Mouse (Mus musculus) brain, adult 2 months (tissue): ENCODE measurements at regions not wholly inside any gene's neighbourhood (a gene's known extent, or its start where the extent isn't known, plus 50 kb on each side); places are given as distances from the start of the nearest gene placed in this dataset.
A peak's percentile ranks its signal among the peaks of the same experiment; 100 is the strongest.

ENCODE experiments used
- DNase-seq: peaks from one replicate; pipeline ENCODE4 v3.0.0; 2011; ENCODE audit warnings: low read depth, low spot score

DNA sequence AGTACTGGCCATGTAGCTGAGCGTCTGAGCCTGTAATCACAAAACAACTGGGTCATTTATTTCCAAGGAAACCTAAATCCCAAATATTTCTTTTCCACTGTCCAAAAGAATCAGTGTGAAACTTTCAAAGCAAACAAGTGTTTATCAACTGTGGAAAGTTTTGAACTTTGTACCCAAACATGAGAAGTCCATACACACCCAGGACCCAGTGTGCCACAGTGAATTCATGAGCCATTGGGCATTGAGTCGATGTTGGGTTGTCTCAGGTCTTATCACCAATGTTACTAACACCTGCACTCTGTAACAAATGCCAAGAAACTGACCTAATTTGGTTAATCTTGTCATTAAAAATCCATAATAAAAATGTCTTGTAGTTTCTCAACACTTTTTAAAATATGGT lies 305.8 kb upstream of the Igfbp3 start:
- no peak for DNase-seq

DNA sequence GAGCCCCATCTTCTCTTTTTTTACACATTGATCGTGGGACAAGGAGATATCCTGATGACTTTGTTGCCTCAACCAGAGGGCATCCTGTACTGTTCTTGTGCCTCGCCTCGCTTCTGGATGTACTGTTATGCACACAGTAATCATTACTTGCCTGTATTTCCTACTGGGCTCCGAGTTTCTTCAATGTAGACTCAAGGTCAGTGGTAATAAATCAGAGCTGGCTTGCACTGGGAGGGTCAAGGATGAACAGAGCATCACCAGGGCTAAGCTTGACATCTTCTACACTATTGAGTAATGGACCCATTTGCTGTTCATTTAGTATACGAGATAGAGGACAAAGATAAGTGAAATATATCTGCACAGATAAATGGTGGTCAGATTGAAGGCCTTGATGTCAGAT lies 295.1 kb upstream of the Igfbp3 start:
- DNase-seq: no peak

DNA sequence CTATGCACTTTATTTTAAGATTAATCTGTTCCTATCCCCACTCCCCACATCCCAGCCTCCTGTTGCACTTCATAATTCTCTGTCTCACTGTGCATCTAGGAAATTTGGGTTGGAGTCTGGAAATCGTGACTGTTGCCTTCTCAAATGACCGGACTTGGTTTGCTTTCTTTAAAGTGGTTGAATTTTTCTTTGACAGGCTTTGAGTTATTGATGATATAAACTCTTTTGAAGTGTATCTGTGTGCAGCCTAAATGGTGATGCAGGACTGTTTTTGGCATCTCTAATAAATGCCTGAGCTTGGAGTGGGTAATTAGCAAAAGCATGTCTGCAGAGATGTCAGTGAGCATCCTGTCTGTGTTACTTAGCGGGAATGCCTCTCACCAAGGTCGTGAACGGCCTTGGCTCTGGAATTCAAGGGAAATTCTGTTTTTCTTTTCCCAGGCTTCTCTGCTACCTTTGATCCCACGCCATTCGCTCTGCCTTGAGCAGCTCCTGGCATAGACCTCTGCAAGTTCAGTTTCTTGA lies 292.8 kb upstream of the Igfbp3 start:
- no peak for DNase-seq

DNA sequence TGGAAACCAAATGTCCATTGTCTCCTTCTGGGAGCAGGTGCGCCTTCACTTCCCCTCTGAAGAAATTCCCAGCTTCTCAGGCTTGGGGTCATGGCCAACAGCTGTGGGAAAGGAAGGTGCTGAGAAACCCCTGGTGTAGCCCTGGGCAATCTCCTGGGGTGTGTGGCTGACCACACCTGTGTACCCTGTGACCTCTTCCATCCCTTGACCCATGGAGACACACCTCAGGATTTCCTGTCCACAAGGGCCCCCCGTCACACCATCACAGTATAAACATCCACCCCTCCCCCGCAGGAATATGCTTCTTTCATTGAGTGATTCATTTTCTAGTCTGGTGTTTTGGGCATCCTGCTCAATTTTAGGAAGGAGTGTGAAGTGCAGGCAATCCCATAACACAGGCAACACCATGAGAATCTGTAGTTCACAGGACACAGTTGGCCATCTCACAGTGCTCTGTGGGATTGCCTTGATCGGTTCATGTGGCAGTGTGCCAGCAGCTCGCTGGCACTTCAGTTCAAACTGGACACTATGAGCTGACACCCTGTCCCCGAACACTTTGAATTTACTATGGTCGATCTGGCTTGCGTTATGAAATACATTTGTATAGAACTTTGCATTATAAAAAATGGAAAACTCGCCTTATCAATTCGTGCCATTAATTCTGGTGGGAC lies 291.1 kb upstream of the Igfbp3 start:
- no peak for DNase-seq

DNA sequence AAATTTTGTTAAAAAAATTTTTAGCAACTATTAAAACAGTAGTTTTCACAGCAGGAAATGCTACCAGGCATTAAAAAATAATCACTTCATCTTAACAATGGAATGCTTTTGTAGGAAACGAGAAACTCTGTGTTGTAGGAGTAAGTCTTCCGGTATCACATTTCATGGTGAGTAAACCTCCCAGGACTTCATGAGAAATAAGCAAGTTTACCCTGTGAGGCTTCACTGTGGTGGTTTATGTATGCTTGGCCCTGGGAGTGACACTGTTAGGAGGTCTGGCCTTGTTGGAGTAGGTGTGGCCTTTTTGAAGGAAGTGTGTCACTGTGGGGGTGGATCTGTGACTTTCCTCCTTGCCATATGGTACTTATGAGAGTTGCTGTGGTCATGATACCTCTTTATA lies 289.0 kb upstream of the Igfbp3 start:
- DNase-seq: no peak

DNA sequence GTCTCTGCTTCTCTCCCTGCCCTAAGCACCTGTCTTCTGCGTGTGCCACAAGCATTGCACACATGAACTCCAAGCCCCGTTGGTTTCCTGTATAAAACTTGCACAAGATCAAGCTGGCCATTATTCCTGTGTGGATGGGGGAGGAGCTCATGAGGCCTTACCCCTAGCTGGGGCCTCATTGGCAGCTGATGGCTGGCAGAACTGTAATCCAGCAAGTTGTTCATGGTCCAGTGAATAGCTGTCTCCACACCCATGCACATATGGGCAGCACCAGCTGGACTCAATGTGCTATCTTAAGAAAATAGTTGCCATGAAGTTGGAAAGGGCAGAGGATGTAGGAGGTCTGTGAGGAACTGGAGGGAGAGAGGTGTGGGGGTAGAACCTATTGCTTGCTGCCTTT lies 288.3 kb upstream of the Igfbp3 start:
- DNase-seq: peak; percentile 24

DNA sequence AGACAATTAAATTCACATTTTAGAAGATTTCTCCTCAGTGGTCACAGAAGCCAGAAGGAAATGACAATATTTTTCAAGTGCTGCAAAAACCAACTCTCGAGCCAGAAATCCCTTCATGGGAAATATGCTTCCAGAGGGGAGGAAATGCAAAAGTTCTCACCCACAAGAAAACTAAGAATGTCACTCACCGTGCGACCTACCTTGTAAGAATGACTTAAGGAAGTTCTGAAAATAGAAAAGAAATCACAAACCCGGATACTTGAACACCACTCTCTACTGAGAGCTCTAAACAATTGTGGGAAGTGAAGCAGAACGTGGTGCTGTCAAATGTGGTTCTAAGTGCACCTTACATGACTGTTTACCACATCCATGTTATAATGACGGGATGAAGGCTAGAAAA lies 284.1 kb upstream of the Igfbp3 start:
- DNase-seq: no peak

DNA sequence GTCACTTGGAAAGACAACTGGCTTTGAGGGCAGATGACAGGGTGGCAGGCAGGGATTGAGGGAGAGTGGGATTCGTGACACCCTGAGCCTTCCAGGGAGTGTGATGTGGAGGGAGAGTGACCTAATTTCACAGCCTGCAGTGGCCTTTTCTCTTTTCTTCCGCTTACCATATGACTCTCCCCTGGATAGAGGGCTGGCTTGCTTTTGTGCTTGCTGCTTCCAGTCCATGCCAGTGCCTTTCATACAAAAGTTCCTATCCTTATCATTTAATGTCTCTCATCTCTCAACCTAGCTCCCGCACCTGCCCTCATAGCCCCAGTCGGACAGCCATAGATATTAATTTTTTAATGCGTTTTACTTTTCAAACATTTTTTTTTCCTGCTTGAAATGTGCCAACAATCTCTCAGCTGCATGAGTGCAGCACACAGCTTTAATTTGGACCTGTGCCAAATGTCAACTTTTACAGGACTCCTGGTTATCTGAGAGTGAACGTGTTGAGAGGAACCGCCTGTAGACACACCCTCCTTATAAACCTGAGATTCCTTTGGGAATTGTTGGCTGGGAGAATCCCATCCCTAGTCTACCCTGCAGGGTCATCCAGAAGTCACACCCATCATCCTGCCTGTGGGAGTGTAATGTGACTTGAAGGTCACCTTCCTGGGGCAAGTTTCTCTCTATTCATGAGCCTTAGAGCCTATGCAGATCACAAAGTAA lies 260.3 kb upstream of the Igfbp3 start:
- DNase-seq: no peak

DNA sequence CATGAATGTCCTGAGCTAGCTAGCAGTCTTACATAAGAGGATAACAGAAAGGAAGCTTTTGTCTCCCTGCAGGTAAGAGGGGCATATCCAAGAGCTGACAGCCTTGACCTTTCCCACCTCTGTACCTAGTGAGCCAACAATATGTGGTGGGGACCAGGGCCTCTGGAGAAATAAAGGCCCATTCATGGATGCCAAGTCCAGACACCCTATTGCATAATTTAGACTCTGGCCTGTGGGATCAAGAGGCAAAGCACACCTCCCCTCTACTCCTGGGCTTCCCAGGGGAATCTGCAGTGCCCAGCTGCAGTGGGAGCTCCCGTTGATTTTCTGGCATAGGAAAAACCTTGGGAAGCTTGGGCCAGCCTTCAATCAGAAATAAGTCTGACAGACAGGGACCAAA lies 251.8 kb upstream of the Igfbp3 start:
- no peak for DNase-seq

DNA sequence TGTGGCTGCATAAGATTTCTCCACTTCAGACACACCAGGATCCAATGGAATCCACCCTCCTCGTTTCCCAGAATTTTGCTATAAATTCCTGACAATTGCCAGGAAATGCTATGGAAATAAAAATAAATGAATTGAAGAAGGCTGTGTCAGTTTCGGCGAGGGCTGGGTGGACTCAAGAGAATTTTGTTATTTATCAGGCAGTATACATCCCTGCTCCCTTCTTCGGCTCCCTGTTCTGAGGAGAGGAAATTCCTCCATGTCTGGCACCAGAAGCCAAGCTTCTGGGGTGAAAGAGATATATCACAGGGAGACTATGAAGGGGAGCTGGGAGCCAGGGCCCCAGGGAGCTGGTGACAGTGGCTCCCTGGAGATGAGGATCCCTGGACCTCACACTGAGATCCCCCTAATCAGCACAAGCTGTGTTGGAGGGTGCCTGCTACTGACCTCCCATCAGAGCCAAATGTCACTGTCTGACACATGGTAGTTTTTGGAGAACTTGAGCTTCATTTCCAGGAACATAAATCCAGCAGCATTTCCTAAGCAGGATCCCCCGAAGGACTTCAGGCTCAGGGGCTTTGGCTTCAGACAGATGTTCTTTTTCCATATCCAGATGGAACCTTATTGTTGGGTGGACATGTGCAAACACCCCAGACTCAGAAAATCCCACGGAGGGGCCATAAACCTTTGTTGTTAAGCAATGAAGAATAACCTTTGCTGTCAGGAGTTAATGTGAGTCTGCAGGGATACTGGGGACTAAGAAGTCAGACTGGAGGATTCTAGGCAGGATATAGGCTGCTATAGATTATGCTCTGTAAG lies 248.4 kb upstream of the Igfbp3 start:
- DNase-seq: no peak

DNA sequence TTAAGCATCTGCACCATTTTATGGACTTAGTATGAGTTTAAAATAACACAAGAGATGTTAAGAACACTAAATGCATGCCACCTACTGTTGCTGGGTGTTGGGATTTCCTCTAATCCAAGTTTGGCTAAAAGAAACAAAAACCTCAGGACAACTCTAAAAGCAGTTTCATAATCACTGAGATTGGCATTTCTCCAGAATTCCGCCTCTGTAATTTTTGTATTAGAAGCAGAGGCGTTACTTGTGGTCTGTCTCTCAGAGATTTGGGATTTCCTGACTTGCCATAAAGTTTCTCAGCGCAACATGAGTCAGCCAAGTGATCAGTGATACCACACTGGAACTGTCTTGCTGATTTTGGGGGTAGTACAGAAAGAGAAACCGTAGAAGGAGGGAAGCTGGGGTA lies 238.0 kb upstream of the Igfbp3 start:
- DNase-seq: peak; percentile 17

DNA sequence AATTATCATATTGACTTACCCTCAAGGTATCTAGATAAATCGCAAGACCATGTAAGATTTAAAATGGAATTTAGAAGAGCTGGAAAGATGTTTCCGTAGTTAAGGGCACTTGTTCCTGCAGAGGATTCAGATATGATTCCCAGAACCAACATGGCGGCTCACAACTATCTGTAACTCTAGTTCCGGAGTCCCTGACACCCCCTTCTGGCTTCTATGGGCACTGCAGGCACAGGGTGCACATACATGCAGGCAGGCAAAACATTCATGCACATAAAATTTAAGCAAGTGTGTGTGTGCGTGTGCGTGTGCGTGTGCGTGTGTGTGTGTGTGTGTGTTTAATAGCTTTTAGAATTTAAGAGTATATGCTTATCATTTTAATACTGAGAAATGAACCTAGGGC lies 230.8 kb upstream of the Igfbp3 start:
- DNase-seq: no peak

DNA sequence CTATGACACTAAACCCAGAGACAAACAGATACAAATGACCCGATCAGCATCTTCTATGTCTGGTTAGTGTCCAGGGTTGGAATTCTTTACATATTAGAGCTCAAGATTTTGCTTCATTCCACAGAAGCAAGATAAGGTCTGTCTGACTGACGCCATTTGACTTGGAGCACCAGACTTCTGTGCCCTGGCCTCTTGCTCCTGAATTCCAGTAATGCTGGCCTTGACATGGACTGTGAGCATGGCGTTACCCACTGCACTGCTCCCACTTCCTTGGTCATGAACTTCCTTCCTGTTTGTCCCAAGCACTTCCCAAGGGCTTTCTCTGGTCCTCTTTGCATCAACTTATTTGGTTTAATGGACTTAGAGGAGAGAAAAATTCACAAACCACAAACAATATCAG lies 225.6 kb upstream of the Igfbp3 start:
- no peak for DNase-seq

DNA sequence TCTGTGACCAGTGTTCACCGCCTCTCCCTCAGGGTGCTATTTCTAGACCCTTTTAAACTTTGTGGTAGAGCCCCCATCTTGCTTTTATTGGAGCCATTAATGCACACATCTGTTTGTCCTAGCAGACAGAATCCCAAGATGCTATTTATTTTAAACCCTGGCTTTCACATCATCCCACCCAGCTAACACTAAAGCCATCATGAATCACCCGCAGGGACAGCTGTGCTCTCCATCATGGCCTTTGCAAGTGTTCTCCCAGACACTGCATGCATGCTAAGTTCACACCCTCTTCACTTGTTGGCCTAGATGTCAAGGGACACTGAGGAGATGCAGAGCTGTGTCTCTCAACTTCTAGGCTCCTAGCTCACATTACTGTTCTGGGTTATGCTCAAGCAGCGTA lies 220.9 kb upstream of the Igfbp3 start:
- peak; percentile 6 for DNase-seq

DNA sequence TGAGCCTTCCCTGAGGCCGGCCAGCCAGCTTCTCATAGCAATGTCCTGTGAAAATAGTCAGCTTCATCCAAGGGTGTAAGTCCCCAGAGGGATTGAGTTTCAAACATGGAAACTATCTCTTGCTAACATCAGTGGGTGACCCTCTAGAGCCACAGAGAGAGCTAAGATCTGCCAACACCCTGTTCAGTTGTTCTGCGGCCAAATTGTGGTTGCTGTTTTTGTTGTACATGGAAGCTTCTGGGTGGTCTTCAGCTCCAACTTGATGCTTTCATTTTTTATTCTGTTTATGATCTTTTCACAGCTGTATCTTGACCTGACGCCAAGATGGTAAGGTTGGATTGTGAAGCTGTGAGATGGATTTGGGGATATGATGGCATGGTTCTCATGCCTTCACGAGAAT lies 214.0 kb upstream of the Igfbp3 start:
- no peak for DNase-seq

DNA sequence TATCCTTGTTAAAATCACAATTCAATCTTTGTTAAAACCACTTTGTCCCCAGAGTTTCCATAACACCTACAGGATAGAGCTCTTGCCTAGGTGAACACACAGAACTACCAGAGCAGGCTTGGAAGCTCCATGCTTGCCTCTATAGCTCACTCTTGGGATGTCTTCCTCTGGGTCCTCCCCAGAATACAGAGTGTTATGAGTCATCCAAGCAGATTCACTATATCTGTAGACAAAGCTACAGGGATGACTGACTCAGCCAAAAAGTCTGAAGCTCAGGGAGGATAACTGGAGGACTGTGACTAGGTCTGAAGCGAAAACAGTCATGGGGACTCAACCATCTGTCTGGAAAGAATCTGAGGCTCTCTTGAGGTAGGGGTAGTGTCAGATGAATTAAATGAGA lies 211.5 kb upstream of the Igfbp3 start:
- peak; percentile 30 for DNase-seq

DNA sequence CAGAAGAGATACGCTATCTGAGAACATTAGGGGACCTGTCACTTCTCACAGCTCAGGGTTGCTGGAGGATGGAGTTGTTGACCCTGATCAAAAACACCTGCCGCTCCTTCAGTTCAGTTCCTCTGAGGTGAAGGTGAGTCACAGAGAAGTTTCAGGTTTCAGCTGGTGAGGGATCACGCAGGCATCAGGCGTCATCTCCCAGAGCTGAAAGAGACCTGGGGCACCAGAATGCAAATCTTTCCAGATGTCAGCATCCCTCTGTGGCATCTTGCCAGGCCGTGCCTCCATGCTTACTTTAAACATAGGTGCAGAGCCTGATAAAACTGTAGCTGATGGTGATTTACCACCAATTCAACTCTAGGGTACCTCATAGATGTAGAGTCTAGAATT lies 210.4 kb upstream of the Igfbp3 start:
- DNase-seq: no peak

DNA sequence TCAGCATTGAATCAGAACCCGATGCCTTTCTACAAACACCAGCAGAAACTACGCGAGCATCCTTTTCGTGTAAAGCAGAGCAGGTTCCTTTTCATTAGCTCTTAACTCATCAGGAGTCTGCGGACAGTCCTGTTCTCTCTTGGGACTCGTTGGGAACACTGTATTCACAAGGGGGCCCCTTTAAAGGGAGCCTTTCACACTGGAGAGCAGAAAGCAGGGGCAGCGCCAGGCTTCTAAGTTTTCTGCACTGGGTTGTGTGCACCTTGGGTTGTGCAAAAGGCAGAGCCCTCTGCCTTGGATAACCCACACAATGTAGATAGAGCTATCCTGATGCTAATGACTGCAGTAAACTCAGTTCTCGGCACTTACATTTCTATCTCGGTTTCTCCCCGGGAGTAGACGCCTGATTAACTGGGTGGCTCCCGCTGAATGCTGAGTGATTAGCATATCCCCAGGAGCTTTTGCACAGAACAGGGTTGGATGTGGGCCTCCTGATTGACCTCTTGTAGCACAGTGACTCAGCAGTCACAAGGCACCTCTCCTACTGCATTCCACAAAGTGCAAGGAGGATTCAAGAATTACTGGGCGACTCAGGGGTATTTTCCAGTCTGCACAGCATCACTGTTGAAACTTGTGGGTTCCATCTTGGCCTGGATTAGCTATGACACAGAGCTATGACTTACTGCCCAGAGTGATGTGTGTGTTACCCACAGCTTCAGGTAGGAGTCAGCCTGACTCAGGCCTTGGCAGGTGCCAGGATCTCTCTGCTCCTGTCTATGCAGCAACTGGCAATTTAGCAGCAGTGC lies 209.8 kb upstream of the Igfbp3 start:
- peak; percentile 45 for DNase-seq

DNA sequence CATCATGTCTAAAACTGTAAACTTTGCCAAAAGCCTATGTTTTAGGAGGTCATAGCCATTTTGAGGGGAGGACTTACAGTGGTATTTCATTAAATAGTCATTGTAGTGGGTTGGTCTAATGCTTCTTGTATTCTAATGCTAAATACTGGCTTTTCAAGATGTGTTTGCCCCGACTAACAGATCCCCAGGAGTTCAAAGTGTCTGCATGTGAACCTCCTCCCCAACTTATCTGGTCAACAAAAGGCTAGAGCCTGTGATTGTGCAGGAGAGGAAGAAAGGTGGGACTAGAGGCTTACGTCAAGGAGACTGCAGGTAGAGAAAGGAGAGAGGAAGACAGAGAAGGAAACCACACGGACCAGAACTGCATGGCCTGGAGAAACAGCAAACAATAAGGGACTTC lies 198.9 kb upstream of the Igfbp3 start:
- no peak for DNase-seq

DNA sequence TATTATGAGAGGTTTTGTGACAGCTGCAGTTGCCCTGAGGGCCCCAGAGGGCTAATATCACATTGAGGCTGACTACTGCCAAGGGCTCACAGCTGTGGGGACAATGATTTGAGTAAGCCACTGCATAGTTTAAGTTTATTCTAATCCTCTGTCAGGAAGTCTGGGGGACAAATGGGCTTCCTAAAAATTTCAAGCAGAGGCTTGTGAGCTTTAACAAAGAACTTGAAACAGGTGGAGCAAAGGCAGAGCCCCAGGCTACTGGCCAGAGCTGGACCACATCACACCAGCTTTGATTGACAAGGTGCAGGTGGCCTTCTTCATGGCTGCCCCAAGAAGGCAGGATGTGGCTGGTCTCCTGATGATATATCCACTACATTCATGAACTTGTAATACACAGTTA lies 195.3 kb upstream of the Igfbp3 start:
- DNase-seq: no peak

DNA sequence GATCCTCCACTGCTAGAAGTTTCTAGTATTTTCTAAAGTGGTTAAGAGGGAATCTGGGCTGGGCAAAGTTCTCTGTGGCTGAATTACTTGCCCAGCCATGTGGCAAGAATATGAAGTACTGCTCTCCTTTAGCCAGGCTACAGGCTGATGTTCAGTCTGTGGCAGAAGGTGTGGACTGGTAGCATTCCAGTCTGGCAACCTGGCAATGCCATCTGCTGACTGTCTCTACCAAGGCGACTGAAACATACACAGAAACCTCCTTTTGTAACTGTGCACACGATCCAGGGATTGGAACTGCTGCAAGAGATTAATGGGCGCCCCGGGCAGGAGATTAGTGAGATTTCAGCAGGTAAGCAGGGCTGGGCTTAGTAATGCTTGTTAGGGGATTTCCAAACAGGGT lies 190.9 kb upstream of the Igfbp3 start:
- DNase-seq: peak; percentile 15

DNA sequence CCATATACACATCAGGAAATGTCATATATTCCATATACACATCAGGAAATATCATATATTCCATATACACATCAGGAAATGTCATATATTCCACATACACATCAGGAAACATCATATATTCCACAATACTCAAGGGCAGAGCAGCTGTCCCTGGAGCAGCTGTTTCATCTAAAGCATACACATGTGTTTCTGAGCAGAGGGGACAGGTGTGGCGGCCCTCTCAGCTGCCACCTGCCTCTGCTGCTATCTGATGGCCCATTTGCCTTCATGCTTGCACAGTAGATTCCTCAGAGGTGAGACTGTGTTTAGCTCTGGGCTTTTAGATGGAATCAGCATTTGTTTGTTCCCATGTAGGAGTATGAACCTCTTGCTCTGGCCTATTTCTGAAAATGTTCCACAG lies 158.1 kb upstream of the Igfbp3 start:
- DNase-seq: no peak
